8 mouse cellular contexts compared by ENCODE assay signal in genomic region chr9:59659036-59660026, GRCm38 (mm10). TPM values are rescaled to one million over a fixed set of nuclear protein-coding genes. Genes with fewer than 3 reads are reported as not detected.
DNase-seq lines count a peak whose midpoint lies in the region; ATAC-seq and TF ChIP-seq lines count a peak whose summit lies in the region.

No protein-coding gene starts in this region.

- H3K4me2 ChIP-seq in heart, embryonic 11.5 days, result peak overlapping the region; percentile 76
- peak overlapping the region; percentile 75 for H3K4me2 ChIP-seq in kidney, embryonic 15.5 days
- H3K4me2 ChIP-seq in liver, embryonic 13.5 days, result peak overlapping the region; percentile 92
- peak overlapping the region; percentile 50 for H3K4me2 ChIP-seq in stomach, embryonic 14.5 days (replicated peaks; ENCODE audit: low read depth, low read length)

- no peaks in the 10 kb centered on the region for H3K9me3 ChIP-seq in heart, embryonic 11.5 days (replicated peaks; ENCODE audit: control insufficient read depth, low read length)
- no peaks in the 10 kb centered on the region for H3K9me3 ChIP-seq in kidney, embryonic 15.5 days (replicated peaks)
- H3K9me3 ChIP-seq in liver, embryonic 13.5 days (replicated peaks), result no peaks in the 10 kb centered on the region
- H3K9me3 ChIP-seq in stomach, embryonic 14.5 days (ENCODE audit: control insufficient read depth, low read depth, low read length), result no peaks in the 10 kb centered on the region

- no peaks in the 10 kb centered on the region for H3K27me3 ChIP-seq in heart, embryonic 11.5 days (ENCODE audit: control insufficient read depth, insufficient read depth, low read length)
- H3K27me3 ChIP-seq in kidney, embryonic 15.5 days, result no peaks in the 10 kb centered on the region
- H3K27me3 ChIP-seq in liver, embryonic 13.5 days, result peaks cover 91% of the 10 kb centered on the region
- H3K27me3 ChIP-seq in stomach, embryonic 14.5 days (ENCODE audit: control insufficient read depth, insufficient read depth, low read length), result no peaks in the 10 kb centered on the region

- peak; percentile 93 for DNase-seq in CD4-positive, CD25-positive, alpha-beta regulatory T cell, adult 2 months (ENCODE audit: low read depth, low spot score)
- DNase-seq in liver, embryonic 13.5 days, result peak; percentile 81
- peak; percentile 74 to 81 for DNase-seq in natural killer cell, adult 2 months (ENCODE audit: low spot score in 2 of 2)

- 26% methylated on average over 14 of the region's 14 CpGs for WGBS in heart, embryonic 11.5 days (ENCODE audit: insufficient replicate concordance)
- WGBS in kidney, embryonic 15.5 days, result 23% methylated on average over 14 of the region's 14 CpGs
- 27% methylated on average over 14 of the region's 14 CpGs for WGBS in liver, embryonic 13.5 days (ENCODE audit: insufficient replicate concordance)
- WGBS in stomach, embryonic 14.5 days, result 28% methylated on average over 14 of the region's 14 CpGs

- TF ChIP-seq POLR2A in bone marrow macrophage, adult 2 months (IDR thresholded peaks at IDR 0.05; ENCODE audit: borderline replicate concordance, low read depth, low read length), result no peak

- H3K9ac ChIP-seq in heart, embryonic 11.5 days (ENCODE audit: low read depth, low read length), result peak overlapping the region; percentile 61
- H3K9ac ChIP-seq in kidney, embryonic 15.5 days, result no peak overlapping the region
- H3K9ac ChIP-seq in liver, embryonic 13.5 days, result no peak overlapping the region; the same call in 1 of the 2 replicates
- H3K9ac ChIP-seq in stomach, embryonic 14.5 days (replicated peaks; ENCODE audit: low read depth, low read length), result no peak overlapping the region; the same call in 1 of the 2 replicates

- H3K4me1 ChIP-seq in bone marrow macrophage, adult 2 months (ENCODE audit: control insufficient read depth, insufficient read depth, low read length), result peaks cover 32% of the 10 kb centered on the region
- H3K4me1 ChIP-seq in heart, embryonic 11.5 days (ENCODE audit: control insufficient read depth, insufficient read depth, low read length), result peaks cover 58% of the 10 kb centered on the region
- H3K4me1 ChIP-seq in kidney, embryonic 15.5 days, result peaks cover 64% of the 10 kb centered on the region
- peaks cover 79% of the 10 kb centered on the region for H3K4me1 ChIP-seq in liver, embryonic 13.5 days (replicated peaks)
- peaks cover 36% of the 10 kb centered on the region; the same call in 1 of the 2 replicates for H3K4me1 ChIP-seq in stomach, embryonic 14.5 days (ENCODE audit: control insufficient read depth, insufficient read depth, low read length)

- peak overlapping the region; percentile 85 for H3K4me3 ChIP-seq in bone marrow macrophage, adult 2 months (ENCODE audit: insufficient read depth, low read length)
- H3K4me3 ChIP-seq in heart, embryonic 11.5 days (ENCODE audit: low read depth, low read length), result peak overlapping the region; percentile 95
- H3K4me3 ChIP-seq in kidney, embryonic 15.5 days (replicated peaks), result peak overlapping the region; percentile 93
- H3K4me3 ChIP-seq in liver, embryonic 13.5 days (replicated peaks), result no peak overlapping the region; the same call in 1 of the 2 replicates
- H3K4me3 ChIP-seq in stomach, embryonic 14.5 days (ENCODE audit: low read depth, low read length), result peak overlapping the region; percentile 79; the same call in 1 of the 2 replicates

- TF ChIP-seq CTCF in bone marrow macrophage, adult 2 months (IDR thresholded peaks at IDR 0.05; ENCODE audit: low read depth, low read length), result no peak; the same call in 1 of the 2 replicates

- peak overlapping the region; percentile 90 for H3K27ac ChIP-seq in bone marrow macrophage, adult 2 months (ENCODE audit: insufficient read depth, low read depth, low read length)
- peak overlapping the region; percentile 98 for H3K27ac ChIP-seq in heart, embryonic 11.5 days (ENCODE audit: low read depth, low read length)
- H3K27ac ChIP-seq in kidney, embryonic 15.5 days, result peak overlapping the region; percentile 69
- no peak overlapping the region; the same call in 1 of the 2 replicates for H3K27ac ChIP-seq in liver, embryonic 13.5 days
- H3K27ac ChIP-seq in stomach, embryonic 14.5 days (ENCODE audit: low read length), result no peak overlapping the region

- peak; percentile 73 for ATAC-seq in erythroid progenitor cell, adult 5-6 weeks (replicated peaks; ENCODE audit: low FRiP score, poor library complexity, severe bottlenecking)
- ATAC-seq in heart, embryonic 11.5 days (replicated peaks; ENCODE audit: insufficient number of reproducible peaks, low FRiP score, low TSS enrichment), result no peak; the same call in 1 of the 2 replicates
- peak; percentile 15; the same call in 1 of the 2 replicates for ATAC-seq in kidney, embryonic 15.5 days (replicated peaks; ENCODE audit: low FRiP score)
- peak; percentile 51 for ATAC-seq in liver, embryonic 13.5 days (ENCODE audit: low read depth)
- ATAC-seq in stomach, embryonic 14.5 days (ENCODE audit: insufficient number of reproducible peaks, insufficient read depth, low FRiP score, low read depth), result peak; percentile 46; the same call in 1 of the 2 replicates

- peaks cover 8% of the 10 kb centered on the region; the same call in 1 of the 2 replicates for H3K36me3 ChIP-seq in heart, embryonic 11.5 days (ENCODE audit: control insufficient read depth, insufficient read depth, low read length)
- peaks cover 45% of the 10 kb centered on the region for H3K36me3 ChIP-seq in kidney, embryonic 15.5 days
- H3K36me3 ChIP-seq in liver, embryonic 13.5 days, result no peaks in the 10 kb centered on the region; the same call in 1 of the 2 replicates
- peaks cover 32% of the 10 kb centered on the region for H3K36me3 ChIP-seq in stomach, embryonic 14.5 days (ENCODE audit: control insufficient read depth, insufficient read depth, low read length)

RNA-seq across cellular contexts. Expression of gene Pkm, which starts 3.2 kb away (rescaled TPM):
- 1,076 and 1,171 TPM in 2 replicates for polyA plus RNA-seq in bone marrow macrophage, adult 2 months (2012; ENCODE audit: insufficient read depth, insufficient read length, missing spikeins)
- 26.4 and 30.6 TPM in 2 replicates for total RNA-seq in erythroid progenitor cell, adult 5-6 weeks (2015; ENCODE audit: low replicate concordance)
- 75.0 and 81.4 TPM in 2 replicates for total RNA-seq in erythroid progenitor cell, adult 5-6 weeks (2017; ENCODE audit: low replicate concordance)
- polyA plus RNA-seq in heart, embryonic 11.5 days (2014; fragmentation: Nextera tagmentation; extraction: Ambion mirVana), result 1,555 and 1,889 TPM in 2 replicates
- polyA plus RNA-seq in kidney, embryonic 15.5 days (2015; fragmentation: Nextera tagmentation; extraction: Ambion mirVana), result 1,267 and 1,340 TPM in 2 replicates
- 229 and 232 TPM in 2 replicates for polyA plus RNA-seq in liver, embryonic 13.5 days (2015; fragmentation: Nextera tagmentation; extraction: Ambion mirVana)
- 1,134 and 1,145 TPM in 2 replicates for polyA plus RNA-seq in stomach, embryonic 14.5 days (2014; fragmentation: Nextera tagmentation; extraction: Ambion mirVana)

RNA-seq across cellular contexts. Expression of gene Gramd2, which starts 20.6 kb away (rescaled TPM):
- polyA plus RNA-seq in bone marrow macrophage, adult 2 months (2012; ENCODE audit: insufficient read depth, insufficient read length, missing spikeins), result not detected in 2 replicates
- total RNA-seq in erythroid progenitor cell, adult 5-6 weeks (2015; ENCODE audit: low replicate concordance), result not detected in 2 replicates
- 0.13 TPM in 1 of 2 replicates, not detected in the other for total RNA-seq in erythroid progenitor cell, adult 5-6 weeks (2017; ENCODE audit: low replicate concordance)
- polyA plus RNA-seq in heart, embryonic 11.5 days (2014; fragmentation: Nextera tagmentation; extraction: Ambion mirVana), result 0.14 and 0.31 TPM in 2 replicates
- 0.95 and 1.0 TPM in 2 replicates for polyA plus RNA-seq in kidney, embryonic 15.5 days (2015; fragmentation: Nextera tagmentation; extraction: Ambion mirVana)
- 0.05 TPM in 1 of 2 replicates, not detected in the other for polyA plus RNA-seq in liver, embryonic 13.5 days (2015; fragmentation: Nextera tagmentation; extraction: Ambion mirVana)
- 1.1 and 1.5 TPM in 2 replicates for polyA plus RNA-seq in stomach, embryonic 14.5 days (2014; fragmentation: Nextera tagmentation; extraction: Ambion mirVana)

RNA-seq across cellular contexts. Expression of gene Parp6, which starts 42.2 kb away (rescaled TPM):
- 32.3 and 37.4 TPM in 2 replicates for polyA plus RNA-seq in bone marrow macrophage, adult 2 months (2012; ENCODE audit: insufficient read depth, insufficient read length, missing spikeins)
- 15.1 and 18.0 TPM in 2 replicates for total RNA-seq in erythroid progenitor cell, adult 5-6 weeks (2015; ENCODE audit: low replicate concordance)
- total RNA-seq in erythroid progenitor cell, adult 5-6 weeks (2017; ENCODE audit: low replicate concordance), result 0.90 and 3.3 TPM in 2 replicates
- polyA plus RNA-seq in heart, embryonic 11.5 days (2014; fragmentation: Nextera tagmentation; extraction: Ambion mirVana), result 19.2 and 21.7 TPM in 2 replicates
- polyA plus RNA-seq in kidney, embryonic 15.5 days (2015; fragmentation: Nextera tagmentation; extraction: Ambion mirVana), result 22.9 and 27.6 TPM in 2 replicates
- 3.7 and 3.9 TPM in 2 replicates for polyA plus RNA-seq in liver, embryonic 13.5 days (2015; fragmentation: Nextera tagmentation; extraction: Ambion mirVana)
- polyA plus RNA-seq in stomach, embryonic 14.5 days (2014; fragmentation: Nextera tagmentation; extraction: Ambion mirVana), result 38.9 and 39.5 TPM in 2 replicates

Comparison
In these comparisons a context has a peak if more than half of its experiments do, and no peak if none do; other contexts are left out.
1. H3K27ac ChIP-seq: peak in bone marrow macrophage, adult 2 months (single experiment), heart, embryonic 11.5 days (single experiment) and kidney, embryonic 15.5 days (single experiment); none in liver, embryonic 13.5 days (single experiment) and stomach, embryonic 14.5 days (single experiment).
2. Peak in every context shown above with its lines, with median percentiles within 50 percentile points of each other: DNase-seq and H3K4me2 ChIP-seq.